Mouse (Mus musculus) kidney, embryonic 14.5 days (tissue): ENCODE measurements at regions not wholly inside any gene's neighbourhood (a gene's known extent, or its start where the extent isn't known, plus 50 kb on each side); places are given as distances from the start of the nearest gene placed in this dataset.

Experiments used
- ATAC-seq: fragments of 200-750 bp; cut with Nextera tagmentation; 2 replicates; pipeline ENCODE4 v1.8.0; 2017; ENCODE audit warnings: moderate number of reproducible peaks, mild to moderate bottlenecking, moderate TSS enrichment, moderate library complexity; ENCODE audit not compliant: low FRiP score, low TSS enrichment
- H3K27ac ChIP-seq: fragments of 300-500 bp; sonication (generic); 2 replicates; pipeline ENCODE4 v1.5.1; 2014; ENCODE audit warnings: low read depth, mild to moderate bottlenecking, low read length, moderate library complexity, mixed read lengths
- H3K27me3 ChIP-seq: fragments of 300-500 bp; sonication (generic); 2 replicates; pipeline ENCODE4 v1.6.1; 2014; ENCODE audit warnings: mild to moderate bottlenecking, low read length; ENCODE audit not compliant: control insufficient read depth, insufficient read depth
- H3K36me3 ChIP-seq: fragments of 300-500 bp; sonication (generic); 2 replicates; pipeline ENCODE4 v1.6.1; 2014; ENCODE audit warnings: low read length, mixed read lengths; ENCODE audit not compliant: control insufficient read depth, insufficient read depth
- H3K4me1 ChIP-seq: fragments of 300-500 bp; sonication (generic); 2 replicates; pipeline ENCODE4 v1.6.1; 2014; ENCODE audit warnings: low read length, mixed read lengths; ENCODE audit not compliant: control insufficient read depth, insufficient read depth
- H3K4me2 ChIP-seq: fragments of 300-500 bp; sonication (generic); replicated peaks from 2 replicates; pipeline ENCODE4 v1.6.1; 2014; ENCODE audit warnings: low read depth, mild to moderate bottlenecking, low read length
- H3K4me3 ChIP-seq: fragments of 300-500 bp; sonication (generic); 2 replicates; pipeline ENCODE4 v1.5.1; 2014; ENCODE audit warnings: mild to moderate bottlenecking, low read length
- H3K9ac ChIP-seq: fragments of 300-500 bp; sonication (generic); 2 replicates; pipeline ENCODE4 v1.6.1; 2014; ENCODE audit warnings: low read depth, mild to moderate bottlenecking, low read length, moderate library complexity
- H3K9me3 ChIP-seq: fragments of 300-500 bp; sonication (generic); 2 replicates; pipeline ENCODE4 v1.6.1; 2016; ENCODE audit warnings: low read length; ENCODE audit not compliant: control insufficient read depth
- WGBS: fragments of 180-500 bp; shearing (Covaris S2); extraction: QIAGEN DNeasy Blood & Tissue Kit; methylation state at CpG from one replicate; pipeline ENCODE4 v1.1.7; 2014; 5-methylcytosine and 5-hydroxymethylcytosine counted together

DNA sequence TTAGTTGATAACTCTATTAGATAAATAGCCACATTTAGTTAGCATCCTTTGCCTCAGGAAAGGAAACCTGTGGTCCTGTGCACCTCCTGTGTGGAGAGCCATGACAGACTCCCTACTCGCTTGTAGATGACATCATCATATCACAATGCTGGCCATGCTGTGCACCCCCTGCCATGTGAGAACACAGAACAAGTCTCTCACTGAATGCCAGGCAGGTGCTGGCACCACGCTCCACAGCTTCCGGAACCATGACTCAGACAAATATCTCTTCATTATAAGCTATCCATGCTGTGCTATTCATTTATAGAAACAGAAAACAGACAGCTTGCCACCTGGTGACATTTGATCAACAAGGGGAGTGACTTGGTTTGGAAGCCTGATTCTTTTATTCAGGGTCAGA is 349.1 kb upstream of the Tmc3 start:
- Histone ChIP-seq H3K4me1 (peaks cover 4% of the 10 kb centered on the region; the same call in 1 of the 2 replicates), H3K36me3 (no peaks in the 10 kb centered on the region), H3K9me3 (no peaks in the 10 kb centered on the region), H3K4me2 (no peak overlapping the region), H3K27me3 (no peaks in the 10 kb centered on the region), H3K9ac (no peak overlapping the region), H3K27ac (no peak overlapping the region), H3K4me3 (no peak overlapping the region)
- ATAC-seq = no peak
- 92% methylated on average over 3 of the region's 3 CpGs for WGBS

DNA sequence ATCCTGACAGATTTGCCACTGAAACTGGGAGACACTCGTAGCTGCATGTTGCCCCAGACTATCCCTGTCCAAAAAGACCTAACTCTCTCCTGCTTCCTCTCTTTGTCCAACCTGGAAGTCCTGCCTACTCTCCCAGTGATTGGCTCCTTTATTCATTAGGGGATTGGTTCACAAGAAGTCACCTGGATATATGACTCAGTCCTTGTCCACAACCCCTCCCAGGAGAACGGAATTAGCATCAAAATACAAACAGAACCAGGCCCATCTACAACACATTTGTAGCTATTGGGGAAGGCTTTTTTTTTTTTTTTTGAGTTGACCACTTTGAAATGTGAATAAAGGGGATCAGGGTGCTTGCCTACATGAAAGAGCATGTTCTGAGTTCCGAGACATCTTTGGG is 347.4 kb upstream of the Tmc3 start:
- Histone ChIP-seq H3K4me1 (no peaks in the 10 kb centered on the region), H3K9ac (no peak overlapping the region), H3K36me3 (no peaks in the 10 kb centered on the region), H3K27ac (no peak overlapping the region), H3K4me3 (no peak overlapping the region), H3K4me2 (no peak overlapping the region), H3K27me3 (no peaks in the 10 kb centered on the region), H3K9me3 (no peaks in the 10 kb centered on the region)
- 90% methylated on average over 3 of the region's 3 CpGs for WGBS
- ATAC-seq = no peak

DNA sequence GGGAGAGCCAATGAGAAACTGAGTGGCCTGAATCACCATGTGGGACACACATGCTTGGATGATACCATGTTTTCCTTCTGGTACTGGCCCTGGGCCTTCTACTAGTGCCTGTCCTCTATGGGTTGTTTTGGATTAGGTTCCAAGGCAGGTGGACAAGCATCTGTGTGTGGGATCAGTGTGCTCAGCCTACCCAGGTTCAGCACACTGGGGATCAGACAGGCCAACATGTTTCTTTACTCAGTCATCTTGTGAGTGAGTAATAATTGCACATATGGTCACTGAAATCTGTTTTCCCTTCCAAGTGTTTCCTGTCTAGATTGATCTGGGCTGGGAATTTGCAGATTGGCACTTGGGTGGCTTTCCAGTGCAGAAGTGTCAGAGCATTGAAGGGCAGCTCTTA is 346.6 kb upstream of the Tmc3 start:
- Histone ChIP-seq H3K9ac (no peak overlapping the region), H3K36me3 (no peaks in the 10 kb centered on the region), H3K4me3 (no peak overlapping the region), H3K4me2 (no peak overlapping the region), H3K27me3 (no peaks in the 10 kb centered on the region), H3K9me3 (no peaks in the 10 kb centered on the region), H3K27ac (no peak overlapping the region), H3K4me1 (no peaks in the 10 kb centered on the region)
- ATAC-seq = no peak

DNA sequence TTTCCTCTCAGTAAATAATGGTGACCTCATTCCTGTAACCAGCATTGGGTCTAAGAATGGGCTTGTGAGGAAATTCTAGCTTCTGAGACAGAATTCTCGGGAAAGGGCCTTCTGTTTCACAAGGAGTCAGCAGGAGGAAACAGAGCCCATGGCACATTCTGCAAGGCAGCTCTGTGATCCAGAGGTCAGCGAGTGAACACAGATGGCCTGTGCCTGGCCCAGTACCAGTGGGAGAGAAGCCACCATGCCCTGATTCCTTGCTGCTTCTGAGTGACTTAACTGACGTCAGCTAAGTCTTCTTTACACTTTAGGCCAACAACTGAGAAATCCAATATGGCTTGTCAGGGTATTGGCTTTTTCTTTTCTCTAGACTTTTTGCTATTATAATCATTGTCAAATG is 342.5 kb upstream of the Tmc3 start:
- H3K36me3 ChIP-seq = no peaks in the 10 kb centered on the region
- WGBS = 45% methylated on average over 3 of the region's 3 CpGs
- no peak overlapping the region for H3K27ac ChIP-seq
- H3K4me3 ChIP-seq = no peak overlapping the region
- H3K4me1 ChIP-seq = no peaks in the 10 kb centered on the region
- no peaks in the 10 kb centered on the region for H3K9me3 ChIP-seq
- H3K9ac ChIP-seq = no peak overlapping the region
- no peak overlapping the region for H3K4me2 ChIP-seq
- no peak for ATAC-seq
- no peaks in the 10 kb centered on the region for H3K27me3 ChIP-seq

DNA sequence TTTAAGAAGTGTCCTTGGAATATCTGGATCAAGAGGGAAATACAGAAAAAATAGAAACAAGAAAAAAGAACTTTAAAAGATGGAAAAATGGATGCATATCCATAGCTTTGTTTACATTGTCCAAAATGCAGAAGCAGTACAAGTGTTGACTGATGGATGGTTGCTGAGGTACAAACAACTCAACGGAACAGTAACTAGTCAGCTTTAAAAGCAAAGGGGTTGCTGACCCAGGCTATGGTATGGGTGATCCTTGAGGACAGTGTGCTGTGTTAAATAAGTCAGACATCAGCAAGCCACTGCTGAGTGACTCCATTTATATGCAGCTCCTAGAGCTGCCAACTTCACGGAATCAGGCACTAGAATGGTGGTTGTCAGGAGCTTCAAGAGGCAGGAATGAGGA is 338.9 kb upstream of the Tmc3 start:
- Histone ChIP-seq H3K4me3 (no peak overlapping the region), H3K9ac (no peak overlapping the region), H3K9me3 (no peaks in the 10 kb centered on the region), H3K27ac (no peak overlapping the region), H3K27me3 (no peaks in the 10 kb centered on the region), H3K4me1 (no peaks in the 10 kb centered on the region), H3K36me3 (no peaks in the 10 kb centered on the region), H3K4me2 (no peak overlapping the region)
- no peak for ATAC-seq
- 73% methylated on average over 2 of the region's 2 CpGs for WGBS

DNA sequence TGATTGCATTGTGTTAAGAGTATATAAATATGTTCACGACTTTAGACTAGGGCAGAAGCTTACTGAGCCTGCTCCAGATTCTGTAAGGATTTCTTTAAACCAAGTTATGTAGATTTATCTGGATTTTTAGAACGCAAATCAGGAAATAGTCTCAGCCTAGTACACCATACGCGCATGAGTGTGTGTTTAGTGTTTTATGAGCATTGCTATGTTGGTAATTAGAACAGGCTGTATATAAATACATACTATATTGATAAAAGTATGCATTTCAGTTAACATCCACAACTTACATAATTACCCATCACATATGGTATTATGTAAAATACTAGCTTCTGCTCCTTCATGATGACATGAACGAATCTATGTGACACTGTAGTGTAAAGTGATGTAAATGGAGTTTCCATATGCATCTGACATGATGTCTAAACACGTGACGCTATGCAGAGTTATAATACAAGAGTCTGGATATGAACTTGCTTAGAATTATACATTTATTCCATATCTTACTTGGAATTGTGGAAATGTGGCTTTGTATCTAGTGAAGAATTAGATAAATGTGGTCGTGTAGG is 332.6 kb upstream of the Tmc3 start:
- 89% methylated on average over 8 of the region's 8 CpGs for WGBS
- Histone ChIP-seq H3K4me2 (no peak overlapping the region), H3K36me3 (no peaks in the 10 kb centered on the region), H3K4me1 (no peaks in the 10 kb centered on the region), H3K9me3 (no peaks in the 10 kb centered on the region), H3K27ac (no peak overlapping the region), H3K9ac (no peak overlapping the region), H3K27me3 (no peaks in the 10 kb centered on the region), H3K4me3 (no peak overlapping the region)
- no peak for ATAC-seq

DNA sequence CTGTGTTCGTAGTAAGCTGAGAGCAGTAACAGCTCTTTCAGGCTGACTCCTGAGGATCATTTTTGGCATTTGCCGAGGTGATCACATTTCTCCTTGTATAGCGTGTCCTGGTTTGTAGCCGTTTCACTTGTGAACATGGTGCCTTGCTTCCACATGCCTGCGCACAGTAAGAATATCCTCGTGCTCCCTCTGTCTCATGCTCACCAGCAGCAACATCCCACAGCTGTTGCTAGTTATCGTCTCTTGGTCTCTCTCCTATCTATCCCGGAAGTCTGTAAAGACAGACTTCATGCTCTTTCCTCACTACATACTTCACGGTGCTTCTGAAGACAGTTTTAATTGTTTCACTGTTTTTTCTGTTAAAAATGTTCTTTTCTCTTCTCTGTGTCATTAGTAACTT is 331.7 kb upstream of the Tmc3 start:
- Histone ChIP-seq H3K4me2 (no peak overlapping the region), H3K27me3 (no peaks in the 10 kb centered on the region), H3K36me3 (no peaks in the 10 kb centered on the region), H3K9ac (no peak overlapping the region), H3K9me3 (no peaks in the 10 kb centered on the region), H3K27ac (no peak overlapping the region), H3K4me3 (no peak overlapping the region), H3K4me1 (no peaks in the 10 kb centered on the region)
- no peak for ATAC-seq
- WGBS = 71% methylated on average over 9 of the region's 9 CpGs

DNA sequence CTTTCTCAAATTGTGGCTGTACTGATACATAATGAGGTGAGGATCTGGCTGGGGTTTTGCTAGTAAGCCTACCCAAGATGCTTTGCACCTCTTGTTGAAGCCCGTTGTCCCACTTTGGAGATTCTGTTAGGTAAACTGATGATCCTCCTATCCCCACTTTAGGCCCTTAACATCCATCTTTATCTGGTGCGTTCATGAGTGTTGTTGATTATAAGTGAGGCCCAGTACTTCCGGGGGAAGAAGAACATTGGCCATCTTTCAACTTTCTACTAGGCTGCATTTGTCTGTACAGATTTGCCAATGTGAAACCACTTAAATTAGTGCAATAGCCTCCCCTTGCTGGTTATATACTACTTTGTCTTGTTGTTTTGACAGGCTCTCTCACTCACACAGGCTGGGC is 331.3 kb upstream of the Tmc3 start:
- no peak overlapping the region for H3K9ac ChIP-seq
- H3K27me3 ChIP-seq = no peaks in the 10 kb centered on the region
- H3K9me3 ChIP-seq = no peaks in the 10 kb centered on the region
- H3K4me1 ChIP-seq = no peaks in the 10 kb centered on the region
- no peak overlapping the region for H3K27ac ChIP-seq
- H3K36me3 ChIP-seq = no peaks in the 10 kb centered on the region
- WGBS = 90% methylated on average over 3 of the region's 3 CpGs
- H3K4me3 ChIP-seq = no peak overlapping the region
- H3K4me2 ChIP-seq = no peak overlapping the region
- no peak for ATAC-seq

DNA sequence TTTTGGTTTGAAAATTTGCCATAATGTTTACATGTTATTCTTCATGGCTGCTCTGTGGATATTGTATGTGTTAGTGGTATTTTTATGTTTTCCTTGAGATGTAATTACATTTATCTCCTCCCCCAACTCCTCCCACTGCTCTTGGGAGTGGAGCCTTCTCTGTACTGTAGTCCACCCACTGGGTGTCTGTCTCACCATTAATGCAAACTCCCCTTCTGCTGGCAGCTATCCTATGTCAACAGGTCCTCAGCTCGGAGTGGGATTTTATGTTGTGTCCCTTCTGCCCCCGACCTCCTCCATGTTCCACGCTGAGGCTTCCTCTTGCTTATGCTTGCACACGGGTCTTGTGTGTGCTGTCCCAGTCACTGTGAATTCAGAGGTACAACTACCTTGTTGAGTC is 330.3 kb upstream of the Tmc3 start:
- Histone ChIP-seq H3K4me3 (no peak overlapping the region), H3K9ac (no peak overlapping the region), H3K27ac (no peak overlapping the region), H3K27me3 (no peaks in the 10 kb centered on the region), H3K9me3 (no peaks in the 10 kb centered on the region), H3K4me2 (no peak overlapping the region), H3K36me3 (no peaks in the 10 kb centered on the region), H3K4me1 (no peaks in the 10 kb centered on the region)
- 55% methylated on average over 4 of the region's 4 CpGs for WGBS
- peak; percentile 62; the same call in 1 of the 2 replicates for ATAC-seq
